In genomic region chr4:45422640-45423039, GRCm38 (mm10) we compare ENCODE assay signal across 25 mouse cellular contexts. TPM values are rescaled to one million over a fixed set of nuclear protein-coding genes. Genes with fewer than 3 reads are reported as not detected.
DNase-seq lines count a peak whose midpoint lies in the region; ATAC-seq and TF ChIP-seq lines count a peak whose summit lies in the region.
"Had no signal": no experiment of that assay in that cellular context is flagged by ENCODE, and none has a peak within 500 bp of the region (broad histone marks: within the 10 kb centered on the region; RNA-seq: fewer than 3 reads in every experiment).

No protein-coding gene starts in this region.

- peak overlapping the region; percentile 42; the same call in 1 of the 2 replicates for H3K9ac ChIP-seq in heart, embryonic 14.5 days (ENCODE audit: low read length)
- H3K9ac ChIP-seq in hindbrain, embryonic 11.5 days (ENCODE audit: low read depth, low read length): no peak overlapping the region
- no peak overlapping the region for H3K9ac ChIP-seq in intestine, postnatal 0 days (ENCODE audit: low read depth, low read length)
- H3K9ac ChIP-seq: embryonic facial prominence, embryonic 13.5 days; forebrain, postnatal 0 days; hindbrain, embryonic 12.5 days; liver, embryonic 15.5 days; lung, embryonic 14.5 days; neural tube, embryonic 15.5 days had no signal

- peaks cover 19% of the 10 kb centered on the region; the same call in 1 of the 2 replicates for H3K36me3 ChIP-seq in heart, embryonic 14.5 days (ENCODE audit: control insufficient read depth, insufficient read depth, low read length)
- H3K36me3 ChIP-seq in hindbrain, embryonic 10.5 days: no peaks in the 10 kb centered on the region
- H3K36me3 ChIP-seq in hindbrain, embryonic 11.5 days (ENCODE audit: control insufficient read depth, insufficient read depth, low read length): no peaks in the 10 kb centered on the region
- H3K36me3 ChIP-seq in intestine, postnatal 0 days (ENCODE audit: control insufficient read depth, insufficient read depth): peaks cover 16% of the 10 kb centered on the region
- H3K36me3 ChIP-seq: forebrain, embryonic 10.5 days; hindbrain, embryonic 12.5 days; neural tube, embryonic 15.5 days had no signal

- H3K4me3 ChIP-seq in heart, embryonic 14.5 days (ENCODE audit: control insufficient read depth in 1 of 2, insufficient read depth in 1 of 2, low read depth in 1 of 2, low read length in 2 of 2): no peak overlapping the region
- no peak overlapping the region for H3K4me3 ChIP-seq in hindbrain, embryonic 10.5 days
- H3K4me3 ChIP-seq in hindbrain, embryonic 11.5 days (ENCODE audit: low read depth, low read length): no peak overlapping the region
- H3K4me3 ChIP-seq in bone marrow, adult 2 months (replicated peaks; ENCODE audit: control insufficient read depth, low read depth, low read length): no peak overlapping the region
- no peak overlapping the region for H3K4me3 ChIP-seq in intestine, postnatal 0 days (ENCODE audit: low read depth, low read length)
- H3K4me3 ChIP-seq: embryonic facial prominence, embryonic 13.5 days; forebrain, embryonic 10.5 days; hindbrain, embryonic 12.5 days; liver, embryonic 15.5 days; neural tube, embryonic 15.5 days had no signal

- peak overlapping the region; percentile 58 to 68 for H3K27ac ChIP-seq in heart, embryonic 14.5 days (replicated peaks in 1 of 2; ENCODE audit: control insufficient read depth in 1 of 2, insufficient read depth in 1 of 2, low read depth in 2 of 2, low read length in 2 of 2)
- H3K27ac ChIP-seq in hindbrain, embryonic 10.5 days: 0 out of 2 replicates have a peak overlapping the region, but pooled peaks have one; percentile 23
- H3K27ac ChIP-seq in hindbrain, embryonic 11.5 days (ENCODE audit: low read depth, low read length): no peak overlapping the region
- 0 out of 2 replicates have a peak overlapping the region, but pooled peaks have one; percentile 2 for H3K27ac ChIP-seq in bone marrow, adult 2 months (ENCODE audit: control insufficient read depth, insufficient read depth, low read depth, low read length, poor library complexity)
- no peak overlapping the region for H3K27ac ChIP-seq in intestine, postnatal 0 days (ENCODE audit: low read depth, low read length)
- H3K27ac ChIP-seq: embryonic facial prominence, embryonic 13.5 days; hindbrain, embryonic 12.5 days; hindbrain, postnatal 0 days; liver, embryonic 15.5 days; neural tube, embryonic 15.5 days had no signal

- no peaks in the 10 kb centered on the region for H3K27me3 ChIP-seq in heart, embryonic 14.5 days (ENCODE audit: control insufficient read depth, insufficient read depth, low read length)
- H3K27me3 ChIP-seq in hindbrain, embryonic 10.5 days (ENCODE audit: insufficient read depth, poor library complexity, severe bottlenecking): peaks cover 10% of the 10 kb centered on the region; the same call in 1 of the 2 replicates
- H3K27me3 ChIP-seq in hindbrain, embryonic 11.5 days (ENCODE audit: control insufficient read depth, insufficient read depth, low read length): no peaks in the 10 kb centered on the region
- H3K27me3 ChIP-seq in intestine, postnatal 0 days (replicated peaks; ENCODE audit: control insufficient read depth, insufficient read depth, low read length): no peaks in the 10 kb centered on the region
- H3K27me3 ChIP-seq: embryonic facial prominence, embryonic 13.5 days; liver, embryonic 15.5 days; neural tube, embryonic 15.5 days had no signal

- no peak for TF ChIP-seq POLR2A in bone marrow, adult 2 months (IDR thresholded peaks at IDR 0.05; ENCODE audit: borderline replicate concordance, control insufficient read depth, low read depth, low read length)

- H3K4me2 ChIP-seq in heart, embryonic 14.5 days (ENCODE audit: low read length): no peak overlapping the region
- H3K4me2 ChIP-seq in hindbrain, embryonic 11.5 days (replicated peaks; ENCODE audit: low read depth, low read length): no peak overlapping the region
- H3K4me2 ChIP-seq in intestine, postnatal 0 days (replicated peaks; ENCODE audit: low read depth): no peak overlapping the region
- H3K4me2 ChIP-seq: embryonic facial prominence, embryonic 13.5 days; hindbrain, embryonic 12.5 days; liver, embryonic 15.5 days; lung, embryonic 14.5 days; neural tube, embryonic 15.5 days had no signal

- no peaks in the 10 kb centered on the region for H3K9me3 ChIP-seq in heart, embryonic 14.5 days (ENCODE audit: control insufficient read depth, low read length)
- no peaks in the 10 kb centered on the region for H3K9me3 ChIP-seq in hindbrain, embryonic 10.5 days
- no peaks in the 10 kb centered on the region for H3K9me3 ChIP-seq in hindbrain, embryonic 11.5 days (ENCODE audit: control insufficient read depth, low read length)
- no peaks in the 10 kb centered on the region for H3K9me3 ChIP-seq in intestine, postnatal 0 days (ENCODE audit: control insufficient read depth)
- H3K9me3 ChIP-seq: embryonic facial prominence, embryonic 13.5 days; forebrain, embryonic 10.5 days; hindbrain, embryonic 12.5 days; liver, embryonic 15.5 days; neural tube, embryonic 15.5 days had no signal

- DNase-seq in heart, adult 8-10 months (ENCODE audit: low spot score): no peak
- DNase-seq in hindbrain, embryonic 10.5 days (ENCODE audit: low spot score): no peak
- no peak for DNase-seq in hindbrain, embryonic 11.5 days (ENCODE audit: low spot score)
- no peak for DNase-seq in frontal cortex, postnatal 25 days (ENCODE audit: low spot score in 2 of 2)
- DNase-seq: adrenal gland, postnatal 25 days; B cell, adult 2 months; cerebellum, adult 18-20 months; forebrain, postnatal 0 days; gastrocnemius, postnatal 10 days; lung, embryonic 14.5 days; lung, postnatal 14 days; midbrain, embryonic 14.5 days; retina, postnatal 1 day; right cerebral cortex, postnatal 14 days; thymus, adult 2 months; thymus, postnatal 4 days had no signal

- ATAC-seq in heart, embryonic 14.5 days (ENCODE audit: insufficient number of reproducible peaks, insufficient read depth, low FRiP score, low read depth): no peak
- no peak for ATAC-seq in hindbrain, embryonic 11.5 days (ENCODE audit: low FRiP score)
- ATAC-seq in intestine, postnatal 0 days: 0 out of 2 replicates have a peak, but pooled peaks have one; percentile 17
- ATAC-seq: forebrain, postnatal 0 days; hindbrain, postnatal 0 days had no signal

- 54% methylated on average over 10 of the region's 10 CpGs for WGBS in heart, embryonic 14.5 days
- WGBS in hindbrain, embryonic 10.5 days: 85% methylated on average over 10 of the region's 10 CpGs
- 87% methylated on average over 10 of the region's 10 CpGs for WGBS in hindbrain, embryonic 11.5 days
- WGBS in bone marrow, adult 2 months: 85% methylated on average over 10 of the region's 10 CpGs
- 70% methylated on average over 10 of the region's 10 CpGs for WGBS in intestine, postnatal 0 days

- peaks cover 19 to 35% of the 10 kb centered on the region in 2 experiments for H3K4me1 ChIP-seq in heart, embryonic 14.5 days (ENCODE audit: control insufficient read depth in 2 of 2, insufficient read depth in 2 of 2, low read length in 2 of 2)
- peaks cover 67% of the 10 kb centered on the region for H3K4me1 ChIP-seq in hindbrain, embryonic 10.5 days (replicated peaks)
- H3K4me1 ChIP-seq in hindbrain, embryonic 11.5 days (replicated peaks; ENCODE audit: control insufficient read depth, insufficient read depth, low read length): 0 out of 2 replicates have a peak, but pooled peaks cover 2% of the 10 kb centered on the region
- H3K4me1 ChIP-seq in bone marrow, adult 2 months (ENCODE audit: control insufficient read depth, insufficient read depth, low read length): no peaks in the 10 kb centered on the region
- H3K4me1 ChIP-seq in intestine, postnatal 0 days (replicated peaks; ENCODE audit: control insufficient read depth, insufficient read depth, low read length): peaks cover 9% of the 10 kb centered on the region

- TF ChIP-seq CTCF in bone marrow, adult 2 months (IDR thresholded peaks at IDR 0.05; ENCODE audit: control insufficient read depth, insufficient read depth, low read length): no peak
- no peak for TF ChIP-seq CTCF in intestine, postnatal 0 days (IDR thresholded peaks at IDR 0.05; ENCODE audit: low read depth)

RNA-seq across cellular contexts. Expression of gene Slc25a51, which starts 14.1 kb away (rescaled TPM):
- polyA plus RNA-seq in heart, embryonic 14.5 days (2014; fragmentation: Nextera tagmentation; extraction: Ambion mirVana): 74.9 and 77.2 TPM in 2 replicates
- total RNA-seq in heart, adult 8-10 months (2022): 100 to 1,000 TPM in 1 of 4 experiments, 10 to 100 TPM in 3; 84.3 to 112 (median 96.3) TPM
- polyA plus RNA-seq in hindbrain, embryonic 10.5 days (2016; fragmentation: Nextera tagmentation; extraction: Ambion mirVana): 77.6 and 79.9 TPM in 2 replicates
- 67.1 and 73.3 TPM in 2 replicates for polyA plus RNA-seq in hindbrain, embryonic 11.5 days (2014; fragmentation: Nextera tagmentation; extraction: Ambion mirVana)
- 97.1 and 115 TPM in 2 replicates for polyA plus RNA-seq in bone marrow, adult 2 months (2011; ENCODE audit: insufficient read depth, insufficient read length, low replicate concordance, missing spikeins)
- polyA plus RNA-seq in intestine, postnatal 0 days (2015; fragmentation: Nextera tagmentation; extraction: Ambion mirVana): 39.7 and 40.9 TPM in 2 replicates

Comparison
In these comparisons a context has a peak if more than half of its experiments do, and no peak if none do; other contexts are left out.
1. H3K27ac ChIP-seq: peak in heart, embryonic 14.5 days (2 of 2), hindbrain, embryonic 10.5 days (single experiment) and bone marrow, adult 2 months (single experiment); none in hindbrain, embryonic 11.5 days (single experiment) and intestine, postnatal 0 days (single experiment).